ENCODE assay signal across 9 mouse cellular contexts in genomic region chr15:78401921-78402320, GRCm38 (mm10). TPM values are rescaled to one million over a fixed set of nuclear protein-coding genes. Genes with fewer than 3 reads are reported as not detected.
A peak's percentile ranks its signal among the peaks of the same experiment; 100 is the strongest.
DNase-seq lines count a peak whose midpoint lies in the region; ATAC-seq lines count a peak whose summit lies in the region.
"Had no signal": no experiment of that assay in that cellular context is flagged by ENCODE, and none has a peak within 500 bp of the region (broad histone marks: within the 10 kb centered on the region; RNA-seq: fewer than 3 reads in every experiment).

No protein-coding gene starts in this region.

- peaks cover 45% of the 10 kb centered on the region for H3K4me1 ChIP-seq in embryonic facial prominence, embryonic 10.5 days
- peaks cover 52% of the 10 kb centered on the region for H3K4me1 ChIP-seq in liver, embryonic 12.5 days

- 0 out of 2 replicates have a peak overlapping the region, but pooled peaks have one; percentile 26 for H3K27ac ChIP-seq in embryonic facial prominence, embryonic 10.5 days (replicated peaks)
- H3K27ac ChIP-seq in liver, embryonic 12.5 days: peak overlapping the region; percentile 65

- H3K27me3 ChIP-seq in embryonic facial prominence, embryonic 10.5 days (replicated peaks; ENCODE audit: low read depth, poor library complexity, severe bottlenecking): peaks cover 9% of the 10 kb centered on the region; the same call in 1 of the 2 replicates
- H3K27me3 ChIP-seq in liver, embryonic 12.5 days (replicated peaks): peaks cover 6% of the 10 kb centered on the region; the same call in 1 of the 2 replicates

- no peak for ATAC-seq in liver, embryonic 12.5 days
- ATAC-seq in frontal cortex, adult (ENCODE audit: low TSS enrichment): no peak

- DNase-seq in urinary bladder, postnatal 14 days (ENCODE audit: low spot score): peak; percentile 66
- DNase-seq in urinary bladder, adult 18-20 months (ENCODE audit: low spot score in 2 of 2): no peak
- DNase-seq in embryonic facial prominence, embryonic 10.5 days (ENCODE audit: low spot score): no peak
- DNase-seq in kidney, adult 18-20 months: peak; percentile 72
- DNase-seq in right cerebral cortex, postnatal 4 days: peak; percentile 48

- H3K36me3 ChIP-seq in embryonic facial prominence, embryonic 10.5 days (replicated peaks): no peaks in the 10 kb centered on the region
- peaks cover 13% of the 10 kb centered on the region for H3K36me3 ChIP-seq in liver, embryonic 12.5 days

- H3K4me2 ChIP-seq in liver, embryonic 12.5 days: peak overlapping the region; percentile 93; the same call in 1 of the 2 replicates

- H3K9me3 ChIP-seq in embryonic facial prominence, embryonic 10.5 days: no peaks in the 10 kb centered on the region
- no peaks in the 10 kb centered on the region for H3K9me3 ChIP-seq in liver, embryonic 12.5 days (replicated peaks)

- H3K4me3 ChIP-seq in embryonic facial prominence, embryonic 10.5 days: no peak overlapping the region
- H3K4me3 ChIP-seq in liver, embryonic 12.5 days: no peak overlapping the region

- H3K9ac ChIP-seq in liver, embryonic 12.5 days: no peak overlapping the region

- 82% methylated on average over 4 of the region's 4 CpGs for WGBS in embryonic facial prominence, embryonic 10.5 days
- 66% methylated on average over 4 of the region's 4 CpGs for WGBS in liver, embryonic 12.5 days (ENCODE audit: insufficient replicate concordance)

RNA-seq across cellular contexts. Expression of gene Tst, which starts 3.8 kb away (rescaled TPM):
- 10.4 and 12.7 TPM in 2 replicates for polyA plus RNA-seq in embryonic facial prominence, embryonic 10.5 days (2016; fragmentation: Nextera tagmentation; extraction: Ambion mirVana)
- 84.9 and 92.8 TPM in 2 replicates for polyA plus RNA-seq in liver, embryonic 12.5 days (2016; fragmentation: Nextera tagmentation; extraction: Ambion mirVana)

RNA-seq across cellular contexts. Expression of gene Mpst, which starts 4.3 kb away (rescaled TPM):
- 0.98 and 1.1 TPM in 2 replicates for polyA plus RNA-seq in embryonic facial prominence, embryonic 10.5 days (2016; fragmentation: Nextera tagmentation; extraction: Ambion mirVana)
- 3.5 and 4.8 TPM in 2 replicates for polyA plus RNA-seq in liver, embryonic 12.5 days (2016; fragmentation: Nextera tagmentation; extraction: Ambion mirVana)

RNA-seq across cellular contexts. Expression of gene Tex33, which starts 6.2 kb away (rescaled TPM):
- not detected in 2 replicates for polyA plus RNA-seq in embryonic facial prominence, embryonic 10.5 days (2016; fragmentation: Nextera tagmentation; extraction: Ambion mirVana)
- not detected in 2 replicates for polyA plus RNA-seq in liver, embryonic 12.5 days (2016; fragmentation: Nextera tagmentation; extraction: Ambion mirVana)
- polyA plus RNA-seq: large intestine, adult 2 months; small intestine, adult 2 months had no signal

RNA-seq across cellular contexts. Expression of gene Kctd17, which starts 26.4 kb away (rescaled TPM):
- 49.6 and 51.6 TPM in 2 replicates for polyA plus RNA-seq in embryonic facial prominence, embryonic 10.5 days (2016; fragmentation: Nextera tagmentation; extraction: Ambion mirVana)
- polyA plus RNA-seq in liver, embryonic 12.5 days (2016; fragmentation: Nextera tagmentation; extraction: Ambion mirVana): 7.6 and 8.8 TPM in 2 replicates

Comparison
In these comparisons a context has a peak if more than half of its experiments do, and no peak if none do; other contexts are left out.
1. DNase-seq: peak in urinary bladder, postnatal 14 days (single experiment), kidney, adult 18-20 months (single experiment) and right cerebral cortex, postnatal 4 days (single experiment); none in urinary bladder, adult 18-20 months (0 of 2) and embryonic facial prominence, embryonic 10.5 days (single experiment).